Mouse (Mus musculus) myocyte (in vitro differentiated cells): ENCODE measurements around the gene 2010003K11Rik. TPM values are rescaled to one million over a fixed set of nuclear protein-coding genes. Genes with fewer than 3 reads are reported as not detected.

Experiments
- polyA plus RNA-seq: library from polyadenylated mRNA; unstranded; fragments of >200 nt; fragmentation: generic; extraction: Trizol; gene quantifications from one replicate; pipeline ENCODE4 v1.2.1, GENCODE M21; 2012; ENCODE audit warnings: missing spikeins

Gene 2010003K11Rik
- polyA plus RNA-seq, 1 experiment = 0.05 TPM

Other genes starting within 250 kb of the 2010003K11Rik start
- gene Ssh3, start 229.4 kb downstream of the 2010003K11Rik start, polyA plus RNA-seq = 0.17 TPM
- gene Ankrd13d, start 215.4 kb downstream of the 2010003K11Rik start, polyA plus RNA-seq = 1.7 TPM
- 56.3 TPM for gene Grk2, start 192.4 kb downstream of the 2010003K11Rik start, polyA plus RNA-seq
- gene Kdm2a, start 100.3 kb downstream of the 2010003K11Rik start, polyA plus RNA-seq = 20.3 TPM
- 51.1 TPM for gene Rhod, start 59.2 kb downstream of the 2010003K11Rik start, polyA plus RNA-seq
- gene Syt12, start 21.1 kb downstream of the 2010003K11Rik start, polyA plus RNA-seq = 22.3 TPM
- 16.3 TPM for gene Pcx, start 11.9 kb upstream of the 2010003K11Rik start, polyA plus RNA-seq
- 22.0 TPM for gene Lrfn4, start 117.1 kb upstream of the 2010003K11Rik start, polyA plus RNA-seq
- gene Rce1, start 127.1 kb upstream of the 2010003K11Rik start, polyA plus RNA-seq = 43.8 TPM
- gene Gm960, start 200.1 kb upstream of the 2010003K11Rik start, polyA plus RNA-seq = 0.90 TPM
- gene Sptbn2, start 212.6 kb upstream of the 2010003K11Rik start, polyA plus RNA-seq = 0.56 TPM